ENCODE assay signal across 22 mouse cellular contexts in the genomic region with DNA sequence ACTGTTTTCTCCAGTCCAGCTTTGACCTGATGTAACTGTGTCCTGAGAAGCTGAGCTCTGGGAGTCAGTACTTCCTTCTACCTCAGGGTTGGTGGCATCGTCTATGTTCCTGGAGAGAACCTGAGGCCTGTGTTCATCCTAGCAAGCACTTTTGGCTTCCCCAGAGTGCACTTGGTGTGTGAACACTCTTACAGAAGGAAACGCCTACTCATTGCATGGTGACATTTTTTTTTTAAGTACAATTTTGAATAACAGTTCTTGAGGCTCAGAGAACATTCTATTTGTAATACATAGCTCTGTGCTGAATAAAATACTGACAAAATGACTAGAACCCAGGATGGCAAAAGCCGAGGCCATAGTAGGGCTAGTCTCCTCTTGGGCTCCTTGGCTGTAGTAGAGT. TPM values are rescaled to one million over a fixed set of nuclear protein-coding genes. Genes with fewer than 3 reads are reported as not detected.
A peak's percentile ranks its signal among the peaks of the same experiment; 100 is the strongest.
DNase-seq lines count a peak whose midpoint lies in the region; TF ChIP-seq lines count a peak whose summit lies in the region.
"Had no signal": no experiment of that assay in that cellular context is flagged by ENCODE, and none has a peak within 500 bp of the region (broad histone marks: within the 10 kb centered on the region; RNA-seq: fewer than 3 reads in every experiment).

No protein-coding gene starts in this region.

- no peak for TF ChIP-seq CTCF in layer of hippocampus, adult 2 months (conservative IDR thresholded peaks at IDR 0.05)
- TF ChIP-seq CTCF in left cerebral cortex, adult 2 months (IDR thresholded peaks at IDR 0.05), result no peak

- H3K27ac ChIP-seq in layer of hippocampus, adult 2 months, result peak overlapping the region; percentile 93
- H3K27ac ChIP-seq in left cerebral cortex, adult 2 months, result 0 out of 2 replicates have a peak overlapping the region, but pooled peaks have one; percentile 33
- H3K27ac ChIP-seq: embryonic facial prominence, embryonic 12.5 days; embryonic facial prominence, embryonic 15.5 days; hindbrain, embryonic 12.5 days; hindbrain, embryonic 15.5 days had no signal

- no peak overlapping the region for H3K4me3 ChIP-seq in layer of hippocampus, adult 2 months
- no peak overlapping the region for H3K4me3 ChIP-seq in left cerebral cortex, adult 2 months
- H3K4me3 ChIP-seq: embryonic facial prominence, embryonic 12.5 days; embryonic facial prominence, embryonic 15.5 days; hindbrain, embryonic 12.5 days; hindbrain, embryonic 15.5 days had no signal

- peak in 1 of 2 experiments; percentile 58 for DNase-seq in layer of hippocampus, adult 2 months (ENCODE audit: low spot score in 2 of 2)
- no peak for DNase-seq in layer of hippocampus, postnatal 10 days (ENCODE audit: low spot score in 2 of 2)
- no peak for DNase-seq in left cerebral cortex, adult 2 months (ENCODE audit: extremely low spot score in 1 of 2, low spot score in 2 of 2)
- DNase-seq in left cerebral cortex, adult 8-10 months (ENCODE audit: low spot score in 2 of 2), result no peak
- peak; percentile 78 for DNase-seq in brain, adult 2 months (ENCODE audit: low read depth, low spot score)
- no peak for DNase-seq in gastrocnemius, postnatal 4 days (ENCODE audit: low spot score in 2 of 2)
- DNase-seq: adrenal gland, postnatal 10 days; adrenal gland, postnatal 36 days; B cell, adult 2 months; cerebellum, adult 11 months; cerebellum, adult 2 months; cerebellum, adult 9-11 months; cerebellum, postnatal 25 days; forebrain, postnatal 0 days; gastrocnemius, postnatal 10 days; gastrocnemius, postnatal 36 days; heart, adult 11 months had no signal

- intact Hi-C loops in left cerebral cortex, adult 2 months (cut with DNase I), result no loop called here

RNA-seq across cellular contexts. Expression of gene Ist1, which starts 36.2 kb away (rescaled TPM):
- 10 to 100 TPM; 87.0 to 94.9 TPM for total RNA-seq in layer of hippocampus, adult 2 months (2021)
- 100 to 1,000 TPM in 1 of 2 experiments, 10 to 100 TPM in 1; 95.8 to 103 TPM for total RNA-seq in layer of hippocampus, postnatal 10 days (2021)
- 10 to 100 TPM; 70.0 to 72.1 TPM for total RNA-seq in left cerebral cortex, adult 2 months (2021)
- total RNA-seq in left cerebral cortex, adult 8-10 months (2022), result 10 to 100 TPM; 71.8 to 75.1 (median 72.0) TPM
- total RNA-seq in gastrocnemius, postnatal 4 days (2021), result 10 to 100 TPM; 51.8 to 56.4 TPM

RNA-seq across cellular contexts. Expression of gene Pkd1l3, which starts 42.5 kb away (rescaled TPM):
- 1 to 10 TPM; 2.3 to 2.8 TPM for total RNA-seq in layer of hippocampus, adult 2 months (2021)
- 1 to 10 TPM; 1.4 to 2.3 TPM for total RNA-seq in layer of hippocampus, postnatal 10 days (2021)
- under 1 TPM; 0.68 to 0.91 TPM for total RNA-seq in left cerebral cortex, adult 2 months (2021)
- 1 to 10 TPM in 3 of 4 experiments, under 1 TPM in 1; 0.48 to 1.6 (median 1.3) TPM for total RNA-seq in left cerebral cortex, adult 8-10 months (2022)
- total RNA-seq in gastrocnemius, postnatal 4 days (2021), result not detected
- total RNA-seq: heart, postnatal 25 days had no signal

RNA-seq across cellular contexts. Expression of gene Dhodh, which starts 48.4 kb away (rescaled TPM):
- total RNA-seq in layer of hippocampus, adult 2 months (2021), result 10 to 100 TPM; 25.6 to 25.9 TPM
- 10 to 100 TPM; 20.9 to 25.9 TPM for total RNA-seq in layer of hippocampus, postnatal 10 days (2021)
- total RNA-seq in left cerebral cortex, adult 2 months (2021), result 10 to 100 TPM; 14.0 to 18.6 TPM
- 10 to 100 TPM; 21.0 to 24.2 (median 23.3) TPM for total RNA-seq in left cerebral cortex, adult 8-10 months (2022)
- 10 to 100 TPM; 16.3 to 16.8 TPM for total RNA-seq in gastrocnemius, postnatal 4 days (2021)

RNA-seq across cellular contexts. Expression of gene Zfp821, which starts 48.5 kb away (rescaled TPM):
- total RNA-seq in layer of hippocampus, adult 2 months (2021), result 10 to 100 TPM; 47.0 to 47.6 TPM
- 10 to 100 TPM; 63.7 to 65.0 TPM for total RNA-seq in layer of hippocampus, postnatal 10 days (2021)
- 10 to 100 TPM; 41.7 to 46.5 TPM for total RNA-seq in left cerebral cortex, adult 2 months (2021)
- 10 to 100 TPM; 38.5 to 41.9 (median 39.0) TPM for total RNA-seq in left cerebral cortex, adult 8-10 months (2022)
- 10 to 100 TPM; 13.8 to 14.9 TPM for total RNA-seq in gastrocnemius, postnatal 4 days (2021)
